Mouse (Mus musculus) cerebral cortex, adult 2 months (tissue): ENCODE results near the gene Gm438.

Experiments used
- WGBS: fragments of 180-500 bp; shearing (Covaris S2); methylation state at CpG from one replicate; pipeline ENCODE4 v1.1.7; 2018; 5-methylcytosine and 5-hydroxymethylcytosine counted together

The Gm438 gene

DNA sequence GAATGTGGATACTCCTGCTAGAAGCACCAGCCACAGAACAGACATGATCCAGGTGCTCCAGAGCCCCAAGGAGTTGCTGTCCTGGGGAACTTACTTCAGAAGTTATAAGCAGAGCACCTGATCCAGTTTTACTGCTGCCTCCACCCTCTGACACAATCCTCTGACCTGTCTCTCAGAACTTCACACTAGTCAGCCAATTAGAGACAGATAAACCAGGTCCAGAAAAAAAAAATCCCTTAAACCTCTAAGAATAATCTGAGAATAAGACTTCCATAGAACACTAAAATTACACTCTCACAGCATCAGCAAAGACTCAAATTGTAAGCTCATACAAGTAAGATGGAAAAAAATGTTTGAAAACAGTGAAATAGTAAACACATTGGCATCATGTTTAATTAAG lies at the start of gene Gm438:
Gene Gm438 (minus strand): TSS at position 101 of the 400 bp plus-strand sequence.

DNA sequence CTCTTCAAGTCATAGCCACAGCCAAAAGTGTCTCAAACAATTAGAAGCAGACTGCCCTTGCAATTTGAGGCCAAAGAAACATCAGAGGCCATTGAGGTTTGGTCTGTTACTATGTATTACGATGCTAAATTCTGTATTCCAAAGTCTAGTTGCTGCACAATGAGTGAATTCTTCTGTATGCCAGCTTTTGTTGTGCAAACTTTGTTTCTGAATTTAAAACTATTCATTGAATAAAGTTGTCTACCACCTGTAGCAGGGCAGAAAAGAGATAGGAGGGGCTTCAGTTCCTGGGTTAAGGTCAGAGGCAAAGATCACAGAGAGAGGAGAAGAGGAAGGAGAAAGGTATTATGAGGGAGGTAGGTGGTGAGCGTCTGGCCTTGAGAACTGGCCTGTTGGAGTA lies 38.3 kb upstream of the Gm438 start:
- WGBS = 70% methylated on average over 2 of the region's 2 CpGs

DNA sequence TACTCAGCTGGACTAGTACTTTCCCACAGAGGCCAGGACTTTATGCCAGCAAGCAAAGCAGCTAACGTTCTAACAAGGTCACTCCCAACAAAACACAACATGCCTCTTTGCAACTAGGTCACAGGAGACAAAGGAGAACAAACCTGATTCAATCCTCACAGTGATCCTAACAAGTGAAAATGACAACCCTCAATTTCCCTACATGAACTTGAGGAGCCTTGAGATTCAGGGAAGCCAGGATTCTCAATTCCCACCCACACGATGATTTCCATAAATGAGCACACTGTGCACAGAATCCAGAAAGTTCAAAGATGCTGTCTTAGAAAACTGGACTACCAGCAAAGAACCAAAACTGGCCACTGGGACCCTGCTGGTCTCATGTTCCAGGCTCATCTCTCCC lies 37.6 kb upstream of the Gm438 start:
- 95% methylated on average over 2 of the region's 2 CpGs for WGBS

- WGBS = 50% methylated on average over 5 of the region's 5 CpGs
Observed at GRCm38 (mm10) chr4:144807135-144807534, 20.8 kb upstream of the Gm438 start.

GRCm38 (mm10) chr4:144803633-144804032 lies 17.2 kb upstream of the Gm438 start:
- 75% methylated on average over 3 of the region's 3 CpGs for WGBS

DNA sequence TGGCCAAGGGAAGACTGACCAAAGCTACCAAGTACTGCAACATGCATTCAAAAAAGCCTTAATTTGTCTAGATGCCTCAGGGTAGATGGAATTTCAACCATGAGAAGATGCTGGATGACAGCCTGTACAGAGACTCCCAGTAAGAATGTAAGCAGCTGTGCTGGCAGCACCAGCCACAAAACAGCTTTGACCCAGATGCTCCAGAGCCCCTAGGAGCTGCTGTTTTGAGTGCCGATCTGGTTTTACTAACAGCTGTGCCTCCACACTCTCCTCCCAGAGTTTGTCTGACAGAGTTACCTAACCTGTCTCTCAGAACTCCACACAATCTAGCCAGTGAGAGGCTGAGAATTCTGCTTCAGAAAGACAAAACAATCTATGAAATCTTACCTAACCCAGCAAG lies 3.8 kb upstream of the Gm438 start:
- 83% methylated on average over 1 of the region's 1 CpGs for WGBS

DNA sequence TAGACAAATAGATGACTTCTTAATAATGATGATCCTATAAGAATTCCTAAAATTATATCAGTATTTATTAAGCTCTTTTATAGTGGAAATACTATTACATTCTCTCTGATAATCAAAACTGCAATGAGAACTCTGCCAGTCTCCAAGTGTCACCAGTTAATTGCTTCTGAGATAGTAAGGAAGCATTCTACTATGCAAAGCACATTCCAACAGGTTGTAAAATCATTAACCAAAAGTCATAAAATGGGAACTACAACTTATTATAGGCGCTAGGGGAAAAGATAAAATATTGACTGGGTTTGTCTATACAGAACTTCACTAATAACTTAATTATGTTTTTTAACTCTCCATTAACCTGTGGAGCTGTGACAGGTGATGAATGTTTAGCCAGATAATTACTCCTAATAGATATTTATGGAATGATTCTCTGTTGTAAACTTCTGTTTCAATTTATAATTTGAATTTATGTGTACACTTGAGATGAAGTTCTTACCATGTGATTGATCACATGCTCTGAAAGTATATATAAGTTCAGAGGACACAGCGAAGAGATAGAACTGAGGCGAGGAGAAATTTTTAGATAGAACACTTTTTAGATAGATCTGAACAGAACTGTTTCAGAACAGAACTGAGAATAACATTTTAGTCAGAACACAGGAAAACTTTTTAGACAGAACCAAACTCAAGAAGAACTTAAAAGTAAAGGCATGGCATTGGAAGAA lies 3.7 kb downstream of the Gm438 start:
- WGBS = 79% methylated on average over 3 of the region's 3 CpGs

- 32% methylated on average over 2 of the region's 2 CpGs for WGBS
Observed at GRCm38 (mm10) chr4:144765722-144766121, 20.7 kb downstream of the Gm438 start.

DNA sequence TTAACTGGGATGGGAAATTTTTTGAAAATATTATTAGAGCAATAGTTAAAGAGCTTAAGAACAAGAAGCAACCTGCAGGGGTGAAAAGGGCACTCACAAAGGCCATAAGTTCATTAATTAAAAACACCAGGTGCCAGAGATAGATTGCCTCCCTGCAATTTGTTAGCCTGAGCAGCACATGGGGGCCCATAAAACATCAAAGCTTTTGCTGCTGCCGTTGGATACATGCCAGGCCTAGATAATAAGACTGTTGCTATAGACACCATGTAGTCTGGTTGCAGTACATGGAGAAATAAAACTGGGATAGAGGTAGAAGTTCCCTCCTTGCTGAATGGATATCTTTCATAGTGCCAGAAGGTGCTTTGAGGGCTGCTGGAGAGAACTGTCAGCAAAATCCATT lies 37.2 kb downstream of the Gm438 start:
- WGBS = 34% methylated on average over 1 of the region's 1 CpGs
